Mouse (Mus musculus): ENCODE measurements around the gene Stx17. TPM values are rescaled to one million over a fixed set of nuclear protein-coding genes. Genes with fewer than 3 reads are reported as not detected.

The Stx17 gene
- 24.1 TPM in 2 replicates for polyA plus RNA-seq (2016; fragmentation: Nextera tagmentation; extraction: Ambion mirVana)

DNA sequence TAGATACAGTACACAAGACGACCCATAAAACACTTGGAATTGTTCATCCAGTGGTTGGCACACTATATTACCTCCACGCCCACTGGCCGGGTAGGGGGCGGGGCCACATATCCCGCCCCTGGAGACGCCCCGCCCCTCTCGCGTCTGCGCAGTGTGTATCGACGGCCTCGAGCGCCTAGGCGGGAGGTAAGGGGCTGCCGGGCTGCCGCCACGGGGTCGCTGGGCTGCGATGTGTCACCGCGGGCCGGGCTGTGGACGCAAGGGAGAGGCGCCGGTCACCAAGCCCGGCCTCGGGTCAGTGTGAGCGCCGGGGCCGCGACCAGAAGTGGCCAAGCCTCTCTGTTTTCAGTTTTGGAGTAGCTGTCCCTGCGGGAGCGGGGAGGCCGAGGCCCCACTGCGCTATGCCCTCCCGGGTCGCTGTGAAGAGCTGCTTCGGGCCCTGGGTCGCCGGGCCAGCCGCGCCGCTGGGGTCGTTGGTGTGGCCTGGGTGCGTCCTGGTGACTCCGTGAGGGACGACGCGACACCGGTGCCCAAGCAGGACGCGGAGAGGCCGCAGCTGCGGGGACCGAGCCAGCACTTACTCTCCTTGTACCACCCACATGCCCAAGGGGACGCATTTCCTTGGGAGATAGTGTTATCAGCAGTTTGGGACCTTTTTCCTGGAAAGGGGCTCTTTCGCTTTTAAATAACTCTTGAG lies at the start of gene Stx17:
Gene Stx17 (plus strand): TSS at position 143 of the 697 bp plus-strand sequence.
- H3K9me3 ChIP-seq (replicated peaks), result no peaks in the 10 kb centered on the region
- H3K9ac ChIP-seq, result peak within 1 kb of the TSS; percentile 95
- H3K4me1 ChIP-seq, result peaks cover 25% of the 10 kb centered on the region
- H3K36me3 ChIP-seq, result no peaks in the 10 kb centered on the region
- peak within 1 kb of the TSS; percentile 84 for H3K4me3 ChIP-seq
- peak within 1 kb of the TSS; percentile 78 for H3K4me2 ChIP-seq
- peak; percentile 100 for ATAC-seq
- WGBS (ENCODE audit: insufficient replicate concordance), result 1% methylated on average over 58 of the region's 58 CpGs
- peak within 1 kb of the TSS; percentile 85 for H3K27ac ChIP-seq
- H3K27me3 ChIP-seq (replicated peaks), result peaks cover 18% of the 10 kb centered on the region

DNA sequence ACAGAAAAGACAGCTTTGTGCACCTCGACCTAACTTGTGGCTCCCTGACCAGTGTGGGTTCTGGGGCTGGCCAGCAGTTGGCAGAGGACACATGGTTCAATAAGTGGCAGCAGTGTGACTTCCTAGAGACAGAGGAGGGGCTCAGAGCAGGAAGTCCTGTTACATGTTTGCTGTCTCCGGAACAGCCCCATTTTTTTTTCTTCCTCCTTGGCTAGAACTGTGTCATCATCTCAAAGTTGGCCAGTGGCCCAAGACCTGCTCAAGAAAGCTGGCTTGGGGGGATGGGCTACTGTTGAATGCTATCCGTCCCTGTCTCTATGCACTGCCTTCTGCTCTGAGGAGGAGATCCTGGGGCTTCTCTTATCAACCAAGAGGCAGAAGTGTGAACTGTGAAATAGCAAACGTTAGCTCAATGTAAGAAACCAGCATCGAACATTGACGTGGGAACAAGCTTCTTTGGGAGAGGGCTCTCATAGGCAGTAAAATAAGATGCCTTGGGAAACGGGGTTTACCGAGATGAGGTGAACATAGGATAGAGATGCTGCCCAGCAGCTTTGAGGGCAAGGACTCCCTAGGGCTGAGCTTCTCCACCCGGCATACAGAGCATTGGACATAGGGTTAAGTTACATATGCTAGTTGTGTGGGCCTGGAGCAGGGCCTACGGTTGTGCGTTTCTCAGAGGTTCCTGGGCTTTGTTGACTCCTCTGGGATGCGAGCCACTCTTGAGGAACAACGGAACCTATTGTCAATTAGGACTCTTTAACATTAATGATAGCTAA lies 47.8 kb upstream of the Stx17 start:
- Histone ChIP-seq H3K9ac (no peak overlapping the region), H3K9me3 (replicated peaks) (no peaks in the 10 kb centered on the region), H3K4me1 (peaks cover 8% of the 10 kb centered on the region), H3K4me2 (no peak overlapping the region), H3K27ac (no peak overlapping the region), H3K27me3 (replicated peaks) (peaks cover 20% of the 10 kb centered on the region), H3K4me3 (no peak overlapping the region), H3K36me3 (no peaks in the 10 kb centered on the region)
- 53% methylated on average over 13 of the region's 13 CpGs for WGBS (ENCODE audit: insufficient replicate concordance)
- peak; percentile 52; the same call in 1 of the 2 replicates for ATAC-seq

DNA sequence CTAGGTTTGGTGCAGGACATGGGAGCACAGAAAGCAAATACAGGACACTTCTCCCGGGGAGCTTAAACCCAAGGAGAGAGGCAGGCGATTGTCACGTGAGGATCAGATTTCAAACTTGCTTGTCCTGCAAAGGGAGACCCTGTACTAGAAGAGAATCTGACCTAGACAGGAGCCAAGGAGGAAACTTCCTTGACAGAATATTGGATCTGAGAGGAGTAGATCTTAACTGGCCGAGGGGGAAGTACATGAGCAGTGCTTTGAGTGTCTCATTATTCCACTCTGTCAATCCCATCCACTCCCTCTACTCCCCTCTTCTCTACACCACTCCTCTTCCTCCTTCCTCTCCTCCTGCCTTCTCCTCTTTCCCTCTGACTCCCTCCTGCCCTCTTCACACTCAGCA lies 46.5 kb upstream of the Stx17 start:
- H3K27ac ChIP-seq, result no peak overlapping the region
- no peak overlapping the region for H3K4me2 ChIP-seq
- peaks cover 8% of the 10 kb centered on the region for H3K4me1 ChIP-seq
- no peaks in the 10 kb centered on the region for H3K36me3 ChIP-seq
- H3K27me3 ChIP-seq (replicated peaks), result peaks cover 20% of the 10 kb centered on the region
- H3K4me3 ChIP-seq, result no peak overlapping the region
- H3K9me3 ChIP-seq (replicated peaks), result no peaks in the 10 kb centered on the region
- 19% methylated on average over 4 of the region's 4 CpGs for WGBS (ENCODE audit: insufficient replicate concordance)
- ATAC-seq, result no peak
- no peak overlapping the region for H3K9ac ChIP-seq

DNA sequence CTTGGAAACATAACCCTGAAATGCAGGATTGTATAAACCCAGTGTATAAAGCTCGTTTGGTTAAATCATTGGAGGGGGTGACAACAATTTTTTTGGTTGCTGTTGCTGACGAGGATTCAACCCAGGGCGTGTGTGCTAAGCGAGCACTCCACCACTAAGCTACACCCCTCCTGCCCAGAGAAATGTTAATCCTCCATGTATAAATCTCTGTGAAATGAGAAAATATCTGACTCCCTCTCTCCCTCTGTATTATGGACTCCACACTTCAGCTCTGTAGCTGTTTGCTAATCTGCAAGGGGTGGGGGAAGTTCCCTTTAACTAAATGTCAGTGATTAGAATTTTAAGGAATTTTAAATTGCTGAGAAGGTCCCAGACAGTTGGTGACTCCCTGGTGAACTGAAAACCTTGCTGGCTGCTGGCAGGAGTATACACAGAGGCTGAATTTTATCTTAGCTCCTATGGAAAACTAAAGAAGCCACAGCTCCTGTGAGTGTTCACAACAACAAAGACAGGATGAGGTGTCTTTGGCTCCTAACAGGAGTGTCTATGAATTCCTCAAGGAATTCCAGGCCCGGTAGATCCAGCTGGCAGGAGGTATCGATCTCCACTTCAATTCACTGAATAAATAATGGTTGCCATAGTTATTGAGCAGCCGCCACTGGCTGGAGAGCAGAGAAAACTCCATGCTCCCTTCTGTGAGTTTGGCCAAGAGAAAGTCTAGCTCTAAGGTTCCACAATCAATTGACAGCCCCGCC lies 45.3 kb upstream of the Stx17 start:
- H3K4me1 ChIP-seq, result peaks cover 8% of the 10 kb centered on the region
- H3K27me3 ChIP-seq (replicated peaks), result peaks cover 20% of the 10 kb centered on the region
- no peak overlapping the region for H3K4me3 ChIP-seq
- H3K9me3 ChIP-seq (replicated peaks), result no peaks in the 10 kb centered on the region
- ATAC-seq, result no peak
- no peak overlapping the region for H3K27ac ChIP-seq
- no peak overlapping the region for H3K4me2 ChIP-seq
- 43% methylated on average over 8 of the region's 8 CpGs for WGBS (ENCODE audit: insufficient replicate concordance)
- H3K9ac ChIP-seq, result no peak overlapping the region
- no peaks in the 10 kb centered on the region for H3K36me3 ChIP-seq

DNA sequence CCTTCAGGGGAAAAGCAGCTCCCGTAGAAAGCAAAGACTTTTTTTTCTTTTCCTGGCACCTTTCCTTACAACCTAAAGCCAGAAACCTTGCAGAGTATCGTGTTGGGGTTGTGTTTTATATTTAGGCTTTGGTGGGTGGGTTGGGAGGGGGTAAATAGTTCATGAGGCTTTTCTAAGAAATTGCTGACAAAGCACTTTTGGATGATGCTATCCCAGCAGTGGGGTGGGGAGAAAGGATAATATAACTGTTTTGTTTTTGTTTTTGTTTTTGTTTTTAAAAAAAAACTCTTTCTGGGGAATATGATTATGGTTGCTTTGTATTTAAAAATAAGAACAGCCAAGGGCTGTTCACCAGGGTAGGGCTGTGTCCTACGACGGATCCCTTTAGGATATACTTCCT lies 41.3 kb upstream of the Stx17 start:
- 78% methylated on average over 4 of the region's 4 CpGs for WGBS (ENCODE audit: insufficient replicate concordance)
- peaks cover 16% of the 10 kb centered on the region for H3K27me3 ChIP-seq (replicated peaks)

DNA sequence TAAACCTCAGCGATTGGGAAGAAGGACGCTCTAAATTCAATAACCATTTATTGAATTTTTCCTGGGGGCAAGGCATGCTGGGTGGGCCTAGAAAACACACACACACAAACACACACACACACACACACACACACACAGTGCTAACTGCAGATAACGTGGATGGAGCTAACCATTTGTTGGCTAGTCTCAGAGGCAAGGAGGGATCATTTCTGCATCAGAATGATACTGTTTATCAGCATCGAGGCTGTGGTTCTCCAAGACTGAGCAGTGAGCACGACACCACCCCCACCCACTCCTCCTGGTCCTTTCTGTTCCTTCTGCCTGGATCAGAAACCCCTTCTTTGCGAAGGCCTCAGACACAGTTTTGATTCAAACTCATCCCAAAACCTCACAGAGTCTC lies 38.1 kb upstream of the Stx17 start:
- Histone ChIP-seq H3K9me3 (replicated peaks) (no peaks in the 10 kb centered on the region), H3K27me3 (replicated peaks) (peaks cover 2% of the 10 kb centered on the region; the same call in 1 of the 2 replicates), H3K4me3 (no peak overlapping the region), H3K9ac (no peak overlapping the region), H3K27ac (peak overlapping the region; percentile 72), H3K4me1 (peaks cover 30% of the 10 kb centered on the region), H3K4me2 (peak overlapping the region; percentile 36), H3K36me3 (no peaks in the 10 kb centered on the region)
- peak; percentile 97 for ATAC-seq
- 40% methylated on average over 6 of the region's 6 CpGs for WGBS (ENCODE audit: insufficient replicate concordance)

More for the DNA sequence above, 41.3 kb upstream of the Stx17 start:
- H3K4me1 ChIP-seq, result peaks cover 30% of the 10 kb centered on the region
- no peak for ATAC-seq
- no peak overlapping the region for H3K9ac ChIP-seq
- H3K4me2 ChIP-seq, result no peak overlapping the region
- no peaks in the 10 kb centered on the region for H3K9me3 ChIP-seq (replicated peaks)
- H3K27ac ChIP-seq, result no peak overlapping the region
- H3K36me3 ChIP-seq, result no peaks in the 10 kb centered on the region
- no peak overlapping the region for H3K4me3 ChIP-seq

DNA sequence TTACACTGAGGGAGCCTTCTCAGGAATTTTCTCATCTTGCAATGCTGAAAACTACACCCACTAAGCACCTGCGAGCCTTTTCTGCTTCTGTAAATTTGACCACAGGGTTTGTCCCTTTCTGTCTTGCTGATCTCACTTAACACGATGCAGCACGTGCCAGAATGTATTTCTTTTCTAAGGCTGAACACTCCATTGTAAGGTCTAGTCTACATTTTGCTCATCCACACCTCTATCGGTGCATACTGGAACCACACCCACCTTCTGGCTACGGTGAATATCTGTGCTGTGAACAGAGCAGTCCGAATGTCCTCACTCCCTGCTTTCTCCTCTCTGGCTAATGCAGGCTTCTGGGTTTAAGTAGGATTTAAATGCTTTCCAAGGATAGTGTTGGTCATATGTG lies 37.2 kb upstream of the Stx17 start:
- H3K4me2 ChIP-seq, result peak overlapping the region; percentile 36
- ATAC-seq, result peak; percentile 74
- WGBS (ENCODE audit: insufficient replicate concordance), result 54% methylated on average over 6 of the region's 6 CpGs

DNA sequence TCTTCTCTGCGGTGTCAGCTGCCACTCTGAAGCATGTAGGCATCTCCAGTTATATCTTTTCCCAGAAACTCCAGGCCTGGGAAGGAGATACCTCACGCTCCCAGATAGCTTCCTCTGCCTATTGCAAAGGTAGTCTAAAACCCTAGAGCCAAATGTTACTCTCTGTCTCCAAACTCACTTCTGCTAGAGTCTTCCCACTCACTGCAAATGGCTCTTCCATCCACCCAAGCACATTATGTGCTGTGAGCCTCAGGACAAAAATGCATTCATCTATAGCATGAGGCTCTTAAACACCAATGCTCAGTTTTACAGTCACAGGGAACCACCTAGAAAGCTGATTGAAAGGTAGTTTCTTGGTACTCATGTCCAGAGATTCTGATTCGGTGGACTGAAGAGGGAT lies 31.5 kb upstream of the Stx17 start:
- Histone ChIP-seq H3K9me3 (replicated peaks) (no peaks in the 10 kb centered on the region), H3K27me3 (replicated peaks) (0 out of 2 replicates have a peak, but pooled peaks cover 2% of the 10 kb centered on the region), H3K4me1 (peaks cover 1% of the 10 kb centered on the region; the same call in 1 of the 2 replicates), H3K9ac (no peak overlapping the region), H3K27ac (no peak overlapping the region), H3K4me3 (no peak overlapping the region), H3K4me2 (no peak overlapping the region), H3K36me3 (no peaks in the 10 kb centered on the region)
- WGBS (ENCODE audit: insufficient replicate concordance), result 67% methylated on average over 3 of the region's 3 CpGs
- no peak for ATAC-seq

More for the DNA sequence above, 37.2 kb upstream of the Stx17 start:
- peaks cover 2% of the 10 kb centered on the region; the same call in 1 of the 2 replicates for H3K27me3 ChIP-seq (replicated peaks)
- no peak overlapping the region for H3K9ac ChIP-seq
- no peaks in the 10 kb centered on the region for H3K36me3 ChIP-seq
- peaks cover 30% of the 10 kb centered on the region for H3K4me1 ChIP-seq
- no peak overlapping the region for H3K4me3 ChIP-seq
- H3K9me3 ChIP-seq (replicated peaks), result no peaks in the 10 kb centered on the region
- H3K27ac ChIP-seq, result peak overlapping the region; percentile 72

DNA sequence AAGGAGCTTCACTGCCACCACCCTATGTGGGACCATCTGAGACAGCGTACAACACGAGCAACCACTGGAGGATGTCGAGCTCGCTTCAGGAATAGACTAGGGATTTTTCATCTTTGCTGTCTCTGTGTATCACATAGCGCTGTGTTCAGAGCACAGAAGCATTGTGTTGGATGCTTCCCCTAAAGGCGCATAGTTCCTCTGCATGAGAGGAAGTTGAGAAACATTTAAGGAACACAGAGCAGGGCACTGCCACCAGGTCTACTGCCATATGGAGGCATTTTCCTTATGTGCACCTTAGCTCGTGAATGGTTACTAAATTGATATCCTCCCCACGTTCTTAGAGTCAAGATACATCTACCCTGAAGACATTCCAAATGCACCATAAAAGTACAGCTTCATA lies 24.5 kb upstream of the Stx17 start:
- no peak overlapping the region for H3K27ac ChIP-seq
- H3K9ac ChIP-seq, result no peak overlapping the region
- no peak overlapping the region for H3K4me2 ChIP-seq
- H3K9me3 ChIP-seq (replicated peaks), result no peaks in the 10 kb centered on the region
- 61% methylated on average over 8 of the region's 8 CpGs for WGBS (ENCODE audit: insufficient replicate concordance)
- H3K36me3 ChIP-seq, result no peaks in the 10 kb centered on the region
- H3K4me3 ChIP-seq, result no peak overlapping the region
- H3K27me3 ChIP-seq (replicated peaks), result peaks cover 17% of the 10 kb centered on the region; the same call in 1 of the 2 replicates
- no peak for ATAC-seq
- no peaks in the 10 kb centered on the region for H3K4me1 ChIP-seq

DNA sequence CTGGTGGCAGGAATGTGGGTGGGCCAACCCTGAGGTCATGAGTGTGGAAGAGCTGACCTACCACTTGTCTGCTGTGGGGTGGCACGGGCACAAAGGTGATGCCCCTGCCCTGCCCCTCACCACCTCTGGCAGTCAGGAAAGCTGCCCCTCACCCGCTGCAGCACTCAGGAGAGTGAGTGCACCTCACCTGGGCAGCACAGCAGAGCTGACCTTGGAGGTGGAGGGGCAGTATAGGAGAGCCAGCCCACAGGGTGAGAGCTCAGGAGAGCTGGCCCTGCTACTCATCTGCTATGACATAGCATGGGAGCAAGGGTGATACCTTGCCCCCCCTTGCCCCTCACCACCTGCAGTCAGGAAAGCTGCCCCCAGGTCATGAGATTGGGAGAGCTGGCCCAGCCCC lies 22.7 kb upstream of the Stx17 start:
- Histone ChIP-seq H3K4me1 (no peaks in the 10 kb centered on the region), H3K4me2 (no peak overlapping the region), H3K9ac (no peak overlapping the region), H3K4me3 (no peak overlapping the region), H3K27ac (no peak overlapping the region), H3K9me3 (replicated peaks) (no peaks in the 10 kb centered on the region), H3K27me3 (replicated peaks) (peaks cover 17% of the 10 kb centered on the region; the same call in 1 of the 2 replicates), H3K36me3 (no peaks in the 10 kb centered on the region)
- 42% methylated on average over 2 of the region's 2 CpGs for WGBS (ENCODE audit: insufficient replicate concordance)
- no peak for ATAC-seq

DNA sequence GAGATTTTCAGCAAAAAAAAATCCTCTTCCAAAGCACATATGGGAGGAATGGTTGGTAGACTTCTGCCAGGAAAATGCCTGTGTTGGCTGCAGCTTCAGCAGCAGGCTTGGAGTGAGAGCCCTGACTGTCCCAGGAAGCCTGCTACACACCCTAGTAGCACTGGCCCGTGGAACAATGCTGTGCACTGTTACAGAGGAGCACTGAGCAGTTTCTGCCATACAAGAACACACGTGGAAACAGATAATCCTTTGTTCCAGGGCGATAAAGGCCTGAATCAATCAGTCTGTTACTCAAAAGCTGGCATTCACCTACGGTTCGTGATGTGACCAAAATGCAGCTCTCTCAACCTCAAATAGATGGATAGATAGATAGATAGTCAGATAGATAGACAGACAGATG lies 19.3 kb upstream of the Stx17 start:
- peaks cover 8% of the 10 kb centered on the region; the same call in 1 of the 2 replicates for H3K27me3 ChIP-seq (replicated peaks)
- H3K27ac ChIP-seq, result no peak overlapping the region
- 69% methylated on average over 5 of the region's 5 CpGs for WGBS (ENCODE audit: insufficient replicate concordance)
- H3K4me3 ChIP-seq, result no peak overlapping the region
- no peaks in the 10 kb centered on the region for H3K36me3 ChIP-seq
- no peak overlapping the region for H3K9ac ChIP-seq
- no peaks in the 10 kb centered on the region for H3K9me3 ChIP-seq (replicated peaks)
- ATAC-seq, result no peak
- H3K4me1 ChIP-seq, result no peaks in the 10 kb centered on the region
- no peak overlapping the region for H3K4me2 ChIP-seq

Data from liver, embryonic 12.5 days (tissue).